Mouse (Mus musculus) embryonic stem cell, embryonic (primary cell): Measurements from ENCODE around the gene Ehbp1.

Experiments
- CTCF ChIA-PET, 4 experiments: fragments of 300-600 bp in 2 of 4; fragments of 350-600 bp in 2 of 4; sonication (Branson Sonifier 250); formaldehyde crosslinking; loops; one replicate each; lab custom pipeline; 2022; ENCODE audit warnings: inconsistent platforms in 2 of 4; lab: Charles Lee
- POLR2A ChIA-PET, 4 experiments: fragments of 300-600 bp in 2 of 4; fragments of 350-600 bp in 2 of 4; sonication (Branson Sonifier 250); formaldehyde crosslinking; loops; one replicate each; lab custom pipeline; 2022; ENCODE audit warnings: antibody characterized with exemption in 4 of 4, inconsistent platforms in 1 of 4; lab: Charles Lee

Ehbp1 gene

GRCm38 (mm10) chr11:21973597-21973996 is 368.5 kb downstream of the Ehbp1 start:
- POLR2A ChIA-PET = no interaction called here
- CTCF ChIA-PET = interaction anchor here in 3 of 4 experiments (0.5 to 0.7 kb wide), 4 partner anchors 15 to 313 kb away, joined by 3 to 5 read pairs (median 3); no protein-coding TSS in a partner anchor

GRCm38 (mm10) chr11:21968922-21969321 is 373.2 kb downstream of the Ehbp1 start:
- POLR2A ChIA-PET = no interaction called here

More at GRCm38 (mm10) chr11:21968922-21969321, 373.2 kb downstream of the Ehbp1 start:
- CTCF ChIA-PET = no interaction called here
